8 mouse cellular contexts compared by ENCODE assay signal in the genomic region with DNA sequence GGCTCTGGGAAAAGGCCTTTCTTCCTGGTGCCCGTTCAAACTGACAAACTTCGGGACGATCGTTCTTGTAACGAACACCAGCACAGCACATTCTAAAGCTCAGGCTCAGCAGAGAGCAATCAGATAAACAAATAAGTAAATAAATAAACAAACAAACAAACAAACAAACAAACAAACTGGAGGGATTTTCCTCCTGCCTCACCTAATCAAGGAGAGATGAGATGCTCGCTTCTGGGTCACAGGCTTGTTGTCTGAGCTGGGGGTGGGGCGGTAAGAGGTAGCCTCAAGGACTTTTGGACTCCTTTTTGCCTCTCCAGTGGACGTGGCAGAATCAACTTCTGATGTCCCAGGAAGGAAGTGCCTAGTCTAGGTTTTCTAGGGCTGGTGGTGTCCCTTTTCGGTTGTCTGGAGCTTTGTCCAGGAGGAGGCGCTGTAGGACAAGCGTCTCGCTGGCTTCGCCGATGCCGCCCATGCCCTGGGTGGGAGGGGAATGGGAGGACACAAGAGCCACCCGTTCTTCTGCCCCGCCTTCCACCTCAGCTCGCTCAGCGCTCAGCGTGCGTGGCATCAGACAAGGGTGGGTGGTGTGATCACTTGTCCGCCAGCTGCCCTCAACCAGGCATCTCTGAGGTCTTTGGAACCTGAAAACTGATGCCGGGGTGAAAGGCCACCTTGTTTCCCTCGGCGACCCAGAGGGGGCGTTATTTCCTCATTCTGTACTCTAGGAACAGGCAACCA. TPM values are rescaled to one million over a fixed set of nuclear protein-coding genes. Genes with fewer than 3 reads are reported as not detected.
A peak's percentile ranks its signal among the peaks of the same experiment; 100 is the strongest.
DNase-seq lines count a peak whose midpoint lies in the region; ATAC-seq and TF ChIP-seq lines count a peak whose summit lies in the region.

No protein-coding gene starts in this region.

- H3K4me3 ChIP-seq in embryonic facial prominence, embryonic 11.5 days (ENCODE audit: low read depth, low read length): no peak overlapping the region
- H3K4me3 ChIP-seq in kidney, adult 2 months (ENCODE audit: insufficient read depth, low read depth, low read length): peak overlapping the region; percentile 12; the same call in 1 of the 2 replicates
- peak overlapping the region; percentile 22 for H3K4me3 ChIP-seq in limb, embryonic 11.5 days (ENCODE audit: low read depth, low read length)
- H3K4me3 ChIP-seq in midbrain, embryonic 14.5 days (replicated peaks; ENCODE audit: low read depth, low read length): no peak overlapping the region
- H3K4me3 ChIP-seq in stomach, embryonic 16.5 days (replicated peaks; ENCODE audit: low read length): peak overlapping the region; percentile 26; the same call in 1 of the 2 replicates

- peak; percentile 85; the same call in 1 of the 2 replicates for ATAC-seq in embryonic facial prominence, embryonic 11.5 days (replicated peaks; ENCODE audit: insufficient number of reproducible peaks, low FRiP score, low TSS enrichment, low read depth)
- peak; percentile 57; the same call in 1 of the 2 replicates for ATAC-seq in limb, embryonic 11.5 days (ENCODE audit: insufficient number of reproducible peaks, low FRiP score, low TSS enrichment, low read depth)
- no peak for ATAC-seq in midbrain, embryonic 14.5 days (ENCODE audit: low FRiP score, low TSS enrichment)
- peak; percentile 68 for ATAC-seq in stomach, embryonic 16.5 days (ENCODE audit: insufficient read depth, low FRiP score)

- WGBS in embryonic facial prominence, embryonic 11.5 days: 2% methylated on average over 26 of the region's 26 CpGs
- WGBS in kidney, adult 2 months: 4% methylated on average over 26 of the region's 26 CpGs
- 2% methylated on average over 26 of the region's 26 CpGs for WGBS in limb, embryonic 11.5 days
- 4% methylated on average over 26 of the region's 26 CpGs for WGBS in midbrain, embryonic 14.5 days
- 3% methylated on average over 26 of the region's 26 CpGs for WGBS in stomach, embryonic 16.5 days

- DNase-seq in 416B (ENCODE audit: low read depth): peak; percentile 85
- peak; percentile 88 for DNase-seq in adrenal gland, adult 8-10 months
- DNase-seq in embryonic facial prominence, embryonic 11.5 days (ENCODE audit: low spot score): peak; percentile 95
- peak; percentile 84 for DNase-seq in heart, adult 8-10 months (ENCODE audit: low spot score)
- peak; percentile 94 for DNase-seq in kidney, adult 2 months
- DNase-seq in limb, embryonic 11.5 days (ENCODE audit: low spot score): peak; percentile 97
- peak; percentile 91 for DNase-seq in midbrain, embryonic 14.5 days

- no peak overlapping the region for H3K27ac ChIP-seq in embryonic facial prominence, embryonic 11.5 days (replicated peaks; ENCODE audit: low read depth, low read length)
- no peak overlapping the region; the same call in 1 of the 2 replicates for H3K27ac ChIP-seq in kidney, adult 2 months (ENCODE audit: insufficient read depth, low read depth, low read length)
- no peak overlapping the region for H3K27ac ChIP-seq in limb, embryonic 11.5 days (replicated peaks; ENCODE audit: low read depth, low read length)
- no peak overlapping the region for H3K27ac ChIP-seq in midbrain, embryonic 14.5 days (replicated peaks; ENCODE audit: low read depth, low read length)
- no peak overlapping the region for H3K27ac ChIP-seq in stomach, embryonic 16.5 days (ENCODE audit: low read length)

- peaks cover 75% of the 10 kb centered on the region for H3K27me3 ChIP-seq in embryonic facial prominence, embryonic 11.5 days (ENCODE audit: control insufficient read depth, insufficient read depth, low read length)
- no peaks in the 10 kb centered on the region for H3K27me3 ChIP-seq in kidney, adult 2 months (replicated peaks; ENCODE audit: control insufficient read depth, insufficient read depth, low read length)
- H3K27me3 ChIP-seq in limb, embryonic 11.5 days (ENCODE audit: control insufficient read depth, insufficient read depth, low read length): peaks cover 6% of the 10 kb centered on the region; the same call in 1 of the 2 replicates
- peaks cover 100% of the 10 kb centered on the region for H3K27me3 ChIP-seq in midbrain, embryonic 14.5 days (ENCODE audit: control insufficient read depth, insufficient read depth, low read length)
- peaks cover 89% of the 10 kb centered on the region for H3K27me3 ChIP-seq in stomach, embryonic 16.5 days (ENCODE audit: control insufficient read depth, insufficient read depth, low read length)

- H3K9ac ChIP-seq in embryonic facial prominence, embryonic 11.5 days (replicated peaks; ENCODE audit: low read length): no peak overlapping the region
- H3K9ac ChIP-seq in limb, embryonic 11.5 days (ENCODE audit: low read length): no peak overlapping the region
- H3K9ac ChIP-seq in midbrain, embryonic 14.5 days (replicated peaks; ENCODE audit: low read length): no peak overlapping the region
- H3K9ac ChIP-seq in stomach, embryonic 16.5 days (ENCODE audit: low read length): no peak overlapping the region

- H3K36me3 ChIP-seq in embryonic facial prominence, embryonic 11.5 days (replicated peaks; ENCODE audit: control insufficient read depth, insufficient read depth, low read depth, low read length): no peaks in the 10 kb centered on the region
- H3K36me3 ChIP-seq in kidney, adult 2 months (ENCODE audit: control insufficient read depth, insufficient read depth, low read length): no peaks in the 10 kb centered on the region
- no peaks in the 10 kb centered on the region for H3K36me3 ChIP-seq in limb, embryonic 11.5 days (ENCODE audit: control insufficient read depth, insufficient read depth, low read length)
- no peaks in the 10 kb centered on the region for H3K36me3 ChIP-seq in midbrain, embryonic 14.5 days (ENCODE audit: control insufficient read depth, insufficient read depth, low read length)
- H3K36me3 ChIP-seq in stomach, embryonic 16.5 days (ENCODE audit: control insufficient read depth, insufficient read depth, low read length): no peaks in the 10 kb centered on the region

- 0 out of 2 replicates have a peak, but pooled peaks cover 2% of the 10 kb centered on the region for H3K4me1 ChIP-seq in embryonic facial prominence, embryonic 11.5 days (ENCODE audit: control insufficient read depth, insufficient read depth, low read length)
- peaks cover 8% of the 10 kb centered on the region; the same call in 1 of the 2 replicates for H3K4me1 ChIP-seq in kidney, adult 2 months (ENCODE audit: control insufficient read depth, insufficient read depth, low read length)
- peaks cover 28% of the 10 kb centered on the region for H3K4me1 ChIP-seq in limb, embryonic 11.5 days (ENCODE audit: control insufficient read depth, insufficient read depth, low read length)
- 0 out of 2 replicates have a peak, but pooled peaks cover 4% of the 10 kb centered on the region for H3K4me1 ChIP-seq in midbrain, embryonic 14.5 days (ENCODE audit: control insufficient read depth, insufficient read depth, low read length)
- 0 out of 2 replicates have a peak, but pooled peaks cover 2% of the 10 kb centered on the region for H3K4me1 ChIP-seq in stomach, embryonic 16.5 days (ENCODE audit: control insufficient read depth, insufficient read depth, low read length)

- no peak for TF ChIP-seq POLR2A in kidney, adult 2 months (IDR thresholded peaks at IDR 0.05; ENCODE audit: low read depth, low read length)

- H3K9me3 ChIP-seq in embryonic facial prominence, embryonic 11.5 days (replicated peaks; ENCODE audit: control insufficient read depth, low read length): no peaks in the 10 kb centered on the region
- no peaks in the 10 kb centered on the region for H3K9me3 ChIP-seq in limb, embryonic 11.5 days (ENCODE audit: control insufficient read depth, low read length)
- H3K9me3 ChIP-seq in midbrain, embryonic 14.5 days (ENCODE audit: control insufficient read depth, low read length): no peaks in the 10 kb centered on the region
- no peaks in the 10 kb centered on the region for H3K9me3 ChIP-seq in stomach, embryonic 16.5 days (replicated peaks; ENCODE audit: control insufficient read depth, low read length)

- H3K4me2 ChIP-seq in embryonic facial prominence, embryonic 11.5 days (ENCODE audit: low read depth, low read length): peak overlapping the region; percentile 34; the same call in 1 of the 2 replicates
- peak overlapping the region; percentile 86 for H3K4me2 ChIP-seq in limb, embryonic 11.5 days (ENCODE audit: low read depth, severe bottlenecking)
- H3K4me2 ChIP-seq in midbrain, embryonic 14.5 days (ENCODE audit: low read length): peak overlapping the region; percentile 51
- peak overlapping the region; percentile 52 for H3K4me2 ChIP-seq in stomach, embryonic 16.5 days (ENCODE audit: low read depth, low read length)

- peak; percentile 92 for TF ChIP-seq CTCF in kidney, adult 2 months (conservative IDR thresholded peaks at IDR 0.05; ENCODE audit: insufficient read depth, insufficient read length, low read depth, low read length)

RNA-seq across cellular contexts. Expression of a gene that starts 3.9 kb away (rescaled TPM):
- total RNA-seq in adrenal gland, adult 8-10 months (2022): 10 to 100 TPM; 16.8 to 37.2 (median 31.3) TPM
- 0.18 TPM in 1 of 2 replicates, not detected in the other for polyA plus RNA-seq in embryonic facial prominence, embryonic 11.5 days (2014; fragmentation: Nextera tagmentation; extraction: Ambion mirVana)
- under 1 TPM; 0.32 to 0.79 (median 0.38) TPM for total RNA-seq in heart, adult 8-10 months (2022)
- polyA plus RNA-seq in kidney, adult 2 months (2012; rRNA removed): 20.3 and 31.4 TPM in 2 replicates
- 0.84 and 1.9 TPM in 2 replicates for polyA plus RNA-seq in limb, embryonic 11.5 days (2014; fragmentation: Nextera tagmentation; extraction: Ambion mirVana)
- not detected in 2 replicates for polyA plus RNA-seq in midbrain, embryonic 14.5 days (2014; fragmentation: Nextera tagmentation; extraction: Ambion mirVana)
- 0.29 and 0.39 TPM in 2 replicates for polyA plus RNA-seq in stomach, embryonic 16.5 days (2015; fragmentation: Nextera tagmentation; extraction: Ambion mirVana)

RNA-seq across cellular contexts. Expression of a gene that starts 3.9 kb away (rescaled TPM):
- total RNA-seq in adrenal gland, adult 8-10 months (2022): 1 to 10 TPM in 3 of 4 experiments, under 1 TPM in 1; 0.73 to 1.9 (median 1.5) TPM
- 2.7 and 2.9 TPM in 2 replicates for polyA plus RNA-seq in embryonic facial prominence, embryonic 11.5 days (2014; fragmentation: Nextera tagmentation; extraction: Ambion mirVana)
- under 1 TPM in 1 of 4 experiments, not detected in 3; 0.16 TPM for total RNA-seq in heart, adult 8-10 months (2022)
- 10.2 and 10.7 TPM in 2 replicates for polyA plus RNA-seq in kidney, adult 2 months (2012; rRNA removed)
- 1.2 and 1.4 TPM in 2 replicates for polyA plus RNA-seq in limb, embryonic 11.5 days (2014; fragmentation: Nextera tagmentation; extraction: Ambion mirVana)
- not detected in 2 replicates for polyA plus RNA-seq in midbrain, embryonic 14.5 days (2014; fragmentation: Nextera tagmentation; extraction: Ambion mirVana)
- 7.4 and 9.2 TPM in 2 replicates for polyA plus RNA-seq in stomach, embryonic 16.5 days (2015; fragmentation: Nextera tagmentation; extraction: Ambion mirVana)

RNA-seq across cellular contexts. Expression of a gene that starts 10.9 kb away (rescaled TPM):
- total RNA-seq in adrenal gland, adult 8-10 months (2022): 1 to 10 TPM; 1.3 to 3.6 (median 3.2) TPM
- not detected in 2 replicates for polyA plus RNA-seq in embryonic facial prominence, embryonic 11.5 days (2014; fragmentation: Nextera tagmentation; extraction: Ambion mirVana)
- not detected for total RNA-seq in heart, adult 8-10 months (2022)
- polyA plus RNA-seq in kidney, adult 2 months (2012; rRNA removed): 5.5 and 7.8 TPM in 2 replicates
- polyA plus RNA-seq in limb, embryonic 11.5 days (2014; fragmentation: Nextera tagmentation; extraction: Ambion mirVana): 0.45 and 0.55 TPM in 2 replicates
- not detected in 2 replicates for polyA plus RNA-seq in midbrain, embryonic 14.5 days (2014; fragmentation: Nextera tagmentation; extraction: Ambion mirVana)
- 0.10 and 0.13 TPM in 2 replicates for polyA plus RNA-seq in stomach, embryonic 16.5 days (2015; fragmentation: Nextera tagmentation; extraction: Ambion mirVana)

RNA-seq across cellular contexts. Expression of a gene that starts 11.3 kb away (rescaled TPM):
- total RNA-seq in adrenal gland, adult 8-10 months (2022): 10 to 100 TPM; 33.3 to 45.8 (median 36.6) TPM
- 0.18 and 0.71 TPM in 2 replicates for polyA plus RNA-seq in embryonic facial prominence, embryonic 11.5 days (2014; fragmentation: Nextera tagmentation; extraction: Ambion mirVana)
- total RNA-seq in heart, adult 8-10 months (2022): 1 to 10 TPM in 1 of 4 experiments, under 1 TPM in 3; 0.53 to 1.5 (median 0.76) TPM
- polyA plus RNA-seq in kidney, adult 2 months (2012; rRNA removed): 45.8 and 46.2 TPM in 2 replicates
- 11.6 and 13.1 TPM in 2 replicates for polyA plus RNA-seq in limb, embryonic 11.5 days (2014; fragmentation: Nextera tagmentation; extraction: Ambion mirVana)
- not detected in 2 replicates for polyA plus RNA-seq in midbrain, embryonic 14.5 days (2014; fragmentation: Nextera tagmentation; extraction: Ambion mirVana)
- polyA plus RNA-seq in stomach, embryonic 16.5 days (2015; fragmentation: Nextera tagmentation; extraction: Ambion mirVana): 1.7 and 2.8 TPM in 2 replicates

RNA-seq across cellular contexts. Expression of a gene that starts 18.1 kb away (rescaled TPM):
- total RNA-seq in adrenal gland, adult 8-10 months (2022): 1 to 10 TPM; 6.5 to 9.2 (median 7.0) TPM
- 0.10 TPM in 1 of 2 replicates, not detected in the other for polyA plus RNA-seq in embryonic facial prominence, embryonic 11.5 days (2014; fragmentation: Nextera tagmentation; extraction: Ambion mirVana)
- under 1 TPM; 0.22 to 0.49 (median 0.48) TPM for total RNA-seq in heart, adult 8-10 months (2022)
- polyA plus RNA-seq in kidney, adult 2 months (2012; rRNA removed): 23.9 and 26.0 TPM in 2 replicates
- polyA plus RNA-seq in limb, embryonic 11.5 days (2014; fragmentation: Nextera tagmentation; extraction: Ambion mirVana): 17.1 and 24.1 TPM in 2 replicates
- polyA plus RNA-seq in midbrain, embryonic 14.5 days (2014; fragmentation: Nextera tagmentation; extraction: Ambion mirVana): not detected in 2 replicates
- 0.41 and 0.53 TPM in 2 replicates for polyA plus RNA-seq in stomach, embryonic 16.5 days (2015; fragmentation: Nextera tagmentation; extraction: Ambion mirVana)

Comparison
In these comparisons a context has a peak if more than half of its experiments do, and no peak if none do; other contexts are left out.
1. H3K4me2 ChIP-seq: peak in every context shown above with its lines; median percentile 86 in limb, embryonic 11.5 days; 52 in stomach, embryonic 16.5 days; 51 in midbrain, embryonic 14.5 days; 34 in embryonic facial prominence, embryonic 11.5 days.
2. H3K4me3 ChIP-seq: peak in kidney, adult 2 months (single experiment), limb, embryonic 11.5 days (single experiment) and stomach, embryonic 16.5 days (single experiment); none in embryonic facial prominence, embryonic 11.5 days (single experiment) and midbrain, embryonic 14.5 days (single experiment).
3. Peak in every context shown above with its lines, with median percentiles within 50 percentile points of each other: DNase-seq.